Mouse (Mus musculus) lung, adult 2 months (tissue): ENCODE data around the gene Gm18596.
"Not testable (repeated sequence)": the region's sequence is repeated elsewhere in the genome, so short reads cannot be mapped to it uniquely, and the experiment has no call there.

ENCODE experiments used
- CTCF ChIP-seq: fragments of 200-500 bp; IDR thresholded peaks from 2 replicates; pipeline ENCODE4 v1.5.1; 2011; ENCODE audit warnings: mild to moderate bottlenecking, low read length, control low read depth; ENCODE audit not compliant: insufficient read depth
- POLR2A ChIP-seq: fragments of 200-500 bp; IDR thresholded peaks from 2 replicates; pipeline ENCODE4 v1.6.1; 2011; ENCODE audit warnings: low read depth, mild to moderate bottlenecking, control low read depth, low read length, borderline replicate concordance; ENCODE audit errors: extremely low read depth

DNA sequence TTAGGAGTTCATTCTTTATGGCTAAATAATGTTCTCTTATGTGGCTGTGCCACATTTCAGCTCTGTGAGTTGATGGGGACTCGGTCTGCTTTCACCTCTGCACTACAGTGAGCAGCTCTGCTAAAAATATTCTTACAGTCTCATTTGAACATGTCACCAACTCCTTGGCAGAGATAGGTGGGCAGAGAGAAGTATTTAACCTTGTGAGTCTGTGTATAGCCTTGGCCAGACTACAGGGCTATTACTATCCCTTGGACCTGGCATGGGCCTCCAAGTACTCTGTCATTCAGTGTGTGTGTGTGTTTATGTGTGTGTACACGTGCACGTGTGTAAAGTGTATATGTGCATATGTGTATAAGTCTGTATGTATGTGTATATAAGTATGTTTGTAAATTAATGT is 41.0 kb upstream of the Gm18596 start:
- TF ChIP-seq CTCF, POLR2A: not testable (repeated sequence)
